Mouse (Mus musculus) heart, embryonic 11.5 days (tissue): Measurements from ENCODE around the gene Cox10. TPM values are rescaled to one million over a fixed set of nuclear protein-coding genes. Genes with fewer than 3 reads are reported as not detected.

ENCODE experiments used
- ATAC-seq: fragments of 200-750 bp; cut with Nextera tagmentation; replicated peaks from 2 replicates; pipeline ENCODE4 v1.8.0; 2017; ENCODE audit warnings: moderate library complexity; ENCODE audit not compliant: insufficient number of reproducible peaks, low FRiP score, low TSS enrichment
- H3K27ac ChIP-seq: fragments of 300-500 bp; sonication (generic); 2 replicates; pipeline ENCODE4 v1.5.1; 2014; ENCODE audit warnings: mild to moderate bottlenecking, low read depth, low read length
- H3K27me3 ChIP-seq: fragments of 300-500 bp; sonication (generic); 2 replicates; pipeline ENCODE4 v1.6.1; 2014; ENCODE audit warnings: mild to moderate bottlenecking, low read length, mixed read lengths; ENCODE audit not compliant: control insufficient read depth, insufficient read depth
- H3K36me3 ChIP-seq: fragments of 300-500 bp; sonication (generic); 2 replicates; pipeline ENCODE4 v1.6.1; 2014; ENCODE audit warnings: mild to moderate bottlenecking, low read length, moderate library complexity, mixed read lengths; ENCODE audit not compliant: control insufficient read depth, insufficient read depth
- H3K4me1 ChIP-seq: fragments of 300-500 bp; sonication (generic); 2 replicates; pipeline ENCODE4 v1.6.1; 2014; ENCODE audit warnings: low read length; ENCODE audit not compliant: control insufficient read depth, insufficient read depth
- H3K4me2 ChIP-seq: fragments of 300-500 bp; sonication (generic); 2 replicates; pipeline ENCODE4 v1.6.1; 2014; ENCODE audit warnings: mild to moderate bottlenecking, moderate library complexity
- H3K4me3 ChIP-seq: fragments of 300-500 bp; sonication (generic); 2 replicates; pipeline ENCODE4 v1.5.1; 2014; ENCODE audit warnings: low read depth, low read length
- H3K9ac ChIP-seq: fragments of 300-500 bp; sonication (generic); 2 replicates; pipeline ENCODE4 v1.6.1; 2014; ENCODE audit warnings: mild to moderate bottlenecking, low read depth, low read length, moderate library complexity
- H3K9me3 ChIP-seq: fragments of 300-500 bp; sonication (generic); replicated peaks from 2 replicates; pipeline ENCODE4 v1.6.1; 2016; ENCODE audit warnings: low read length; ENCODE audit not compliant: control insufficient read depth
- WGBS: fragments of 180-500 bp; shearing (Covaris S2); extraction: QIAGEN DNeasy Blood & Tissue Kit; methylation state at CpG from one replicate; pipeline ENCODE4 v1.1.7; 2014; ENCODE audit not compliant: insufficient replicate concordance; 5-methylcytosine and 5-hydroxymethylcytosine counted together
- polyA plus RNA-seq: library from polyadenylated mRNA; unstranded; fragments of >200 nt; fragmentation: Nextera tagmentation; extraction: Ambion mirVana; gene quantifications from 2 replicates; pipeline ENCODE4 v1.2.1, GENCODE M21; 2014

Cox10 gene
- polyA plus RNA-seq, 1 experiment from 2014 or later, result 35.2 TPM

- H3K4me2 ChIP-seq, result no peak overlapping the region
- no peak overlapping the region for H3K27ac ChIP-seq
- H3K4me3 ChIP-seq, result no peak overlapping the region
- H3K4me1 ChIP-seq, result peaks cover 26% of the 10 kb centered on the region
- no peaks in the 10 kb centered on the region for H3K36me3 ChIP-seq
- no peaks in the 10 kb centered on the region for H3K9me3 ChIP-seq
- no peak overlapping the region for H3K9ac ChIP-seq
- no peaks in the 10 kb centered on the region for H3K27me3 ChIP-seq
- 67% methylated on average over 9 of the region's 9 CpGs for WGBS
- ATAC-seq, result no peak
Measured at GRCm38 (mm10) chr11:64022403-64023047, 56.7 kb downstream of the Cox10 start.

GRCm38 (mm10) chr11:64019235-64019634, 60.0 kb downstream of the Cox10 start:
- Histone ChIP-seq H3K36me3 (no peaks in the 10 kb centered on the region), H3K9me3 (no peaks in the 10 kb centered on the region), H3K27me3 (no peaks in the 10 kb centered on the region), H3K9ac (no peak overlapping the region), H3K4me2 (no peak overlapping the region), H3K27ac (no peak overlapping the region), H3K4me3 (no peak overlapping the region), H3K4me1 (peaks cover 26% of the 10 kb centered on the region)
- 41% methylated on average over 8 of the region's 8 CpGs for WGBS
- no peak for ATAC-seq

- no peak for ATAC-seq
- WGBS, result 61% methylated on average over 5 of the region's 5 CpGs
Measured at GRCm38 (mm10) chr11:64018165-64018564, 61.1 kb downstream of the Cox10 start.

GRCm38 (mm10) chr11:64015309-64015708, 64.0 kb downstream of the Cox10 start:
- Histone ChIP-seq H3K4me1 (peaks cover 10% of the 10 kb centered on the region), H3K9me3 (no peaks in the 10 kb centered on the region), H3K36me3 (no peaks in the 10 kb centered on the region), H3K4me3 (no peak overlapping the region), H3K4me2 (no peak overlapping the region), H3K27me3 (no peaks in the 10 kb centered on the region), H3K27ac (no peak overlapping the region), H3K9ac (no peak overlapping the region)
- no peak for ATAC-seq
- 71% methylated on average over 6 of the region's 6 CpGs for WGBS

More at GRCm38 (mm10) chr11:64018165-64018564, 61.1 kb downstream of the Cox10 start:
- no peak overlapping the region for H3K9ac ChIP-seq
- no peaks in the 10 kb centered on the region for H3K9me3 ChIP-seq
- H3K4me3 ChIP-seq, result no peak overlapping the region
- no peak overlapping the region for H3K27ac ChIP-seq
- H3K36me3 ChIP-seq, result no peaks in the 10 kb centered on the region
- peaks cover 17% of the 10 kb centered on the region for H3K4me1 ChIP-seq
- no peaks in the 10 kb centered on the region for H3K27me3 ChIP-seq
- H3K4me2 ChIP-seq, result no peak overlapping the region

- Histone ChIP-seq H3K9me3 (no peaks in the 10 kb centered on the region), H3K27me3 (no peaks in the 10 kb centered on the region), H3K4me3 (no peak overlapping the region), H3K27ac (no peak overlapping the region), H3K9ac (no peak overlapping the region), H3K4me2 (no peak overlapping the region), H3K36me3 (no peaks in the 10 kb centered on the region), H3K4me1 (0 out of 2 replicates have a peak, but pooled peaks cover 1% of the 10 kb centered on the region)
- ATAC-seq, result no peak
- WGBS, result 33% methylated on average over 22 of the region's 22 CpGs
Measured at GRCm38 (mm10) chr11:64010724-64011496, 68.4 kb downstream of the Cox10 start.

GRCm38 (mm10) chr11:64004152-64004551, 75.1 kb downstream of the Cox10 start:
- whole genome bisulfite sequencing, result 89% methylated on average over 4 of the region's 4 CpGs
- no peak overlapping the region for H3K4me2 ChIP-seq
- no peaks in the 10 kb centered on the region for H3K27me3 ChIP-seq
- H3K9me3 ChIP-seq, result no peaks in the 10 kb centered on the region
- H3K4me1 ChIP-seq, result peaks cover 33% of the 10 kb centered on the region
- ATAC-seq, result no peak
- H3K9ac ChIP-seq, result no peak overlapping the region
- H3K4me3 ChIP-seq, result no peak overlapping the region
- no peaks in the 10 kb centered on the region for H3K36me3 ChIP-seq
- H3K27ac ChIP-seq, result no peak overlapping the region

GRCm38 (mm10) chr11:64003484-64003883, 75.8 kb downstream of the Cox10 start:
- Histone ChIP-seq H3K36me3 (no peaks in the 10 kb centered on the region), H3K4me1 (peaks cover 33% of the 10 kb centered on the region), H3K4me3 (no peak overlapping the region), H3K27me3 (no peaks in the 10 kb centered on the region), H3K27ac (no peak overlapping the region), H3K4me2 (no peak overlapping the region), H3K9me3 (no peaks in the 10 kb centered on the region), H3K9ac (no peak overlapping the region)
- WGBS, result 62% methylated on average over 3 of the region's 3 CpGs
- no peak for ATAC-seq

GRCm38 (mm10) chr11:64002629-64003028, 76.6 kb downstream of the Cox10 start:
- Histone ChIP-seq H3K9me3 (no peaks in the 10 kb centered on the region), H3K36me3 (no peaks in the 10 kb centered on the region), H3K4me3 (no peak overlapping the region), H3K4me2 (no peak overlapping the region), H3K27ac (no peak overlapping the region), H3K27me3 (no peaks in the 10 kb centered on the region), H3K9ac (no peak overlapping the region), H3K4me1 (peaks cover 33% of the 10 kb centered on the region)
- ATAC-seq, result no peak
- 70% methylated on average over 2 of the region's 2 CpGs for whole genome bisulfite sequencing
